Mouse (Mus musculus): ENCODE measurements around the gene Evl.

DNA sequence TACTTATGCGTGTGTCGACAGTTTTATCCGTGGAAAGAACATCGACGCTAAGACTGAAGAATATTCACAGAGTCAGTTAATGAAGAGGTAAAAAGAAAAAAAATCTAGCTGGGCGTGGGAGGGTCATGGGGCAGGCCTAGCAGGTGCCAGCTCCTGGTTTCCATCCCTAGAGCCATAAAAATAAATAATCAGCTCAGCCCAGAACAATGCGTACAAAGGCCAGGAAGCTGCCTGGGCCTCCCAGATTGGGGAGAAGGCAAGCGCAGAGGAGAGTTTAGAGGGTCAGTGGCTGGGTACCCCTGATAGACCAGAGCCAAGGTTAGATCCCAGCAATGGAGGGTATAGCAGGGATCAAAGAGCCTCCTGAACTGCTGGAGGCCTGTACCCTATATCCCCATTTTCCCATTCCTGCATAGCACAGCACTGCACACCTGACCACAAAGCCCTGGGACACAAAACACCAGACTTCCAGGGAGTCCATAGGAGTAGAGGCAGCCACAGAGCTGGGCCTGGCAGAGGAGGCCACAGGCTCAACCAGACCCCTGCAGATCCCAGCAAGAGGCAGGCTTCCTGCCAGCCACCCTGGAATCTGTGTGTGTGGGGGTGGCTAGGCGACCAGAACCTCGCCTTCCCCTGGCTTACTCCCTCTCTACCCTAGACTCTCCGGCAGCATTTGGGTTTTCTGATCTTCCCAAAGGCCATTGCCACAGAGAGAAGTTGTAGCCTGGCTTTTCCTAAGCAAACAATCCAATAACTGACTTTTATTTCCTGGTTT, 144.4 kb downstream of the Evl start:
- no peak for TF ChIP-seq SRF (IDR thresholded peaks at IDR 0.05; ENCODE audit: control insufficient read depth, insufficient read length, low read depth)
- TF ChIP-seq POLR2A (IDR thresholded peaks at IDR 0.05; ENCODE audit: insufficient read length, low read depth), result no peak
- no peak for TF ChIP-seq POLR2AphosphoS2 (IDR thresholded peaks at IDR 0.05; ENCODE audit: insufficient read length, low read depth)
- TF ChIP-seq MYOD1 (IDR thresholded peaks at IDR 0.05; ENCODE audit: control insufficient read depth in 1 of 3, insufficient read length in 2 of 3, low read depth in 2 of 3), result no peak
- TF ChIP-seq CEBPB (IDR thresholded peaks at IDR 0.05; ENCODE audit: insufficient read depth, poor library complexity, severe bottlenecking), result no peak
- no peak for TF ChIP-seq USF1 (IDR thresholded peaks at IDR 0.05; ENCODE audit: low read depth)
- no peak for TF ChIP-seq E2F4 (IDR thresholded peaks at IDR 0.05; ENCODE audit: insufficient read depth)
- TF ChIP-seq TCF12 (IDR thresholded peaks at IDR 0.05; ENCODE audit: insufficient read depth, poor library complexity, severe bottlenecking), result no peak
